Mouse (Mus musculus) thymus, adult 2 months (tissue): Measurements from ENCODE around the gene Afg1l.

ENCODE experiments used
- CTCF ChIP-seq: fragments of 200-500 bp; IDR thresholded peaks from 2 replicates; pipeline ENCODE4 v1.5.1; 2012; ENCODE audit warnings: mild to moderate bottlenecking, control low read depth, low read length, moderate library complexity, borderline replicate concordance; ENCODE audit not compliant: control insufficient read depth, poor library complexity, insufficient read depth; ENCODE audit errors: extremely low read depth
- POLR2A ChIP-seq: fragments of 200-500 bp; IDR thresholded peaks from 2 replicates; pipeline ENCODE4 v1.6.1; 2012; ENCODE audit warnings: mild to moderate bottlenecking, low read length, control low read depth, moderate library complexity; ENCODE audit not compliant: control insufficient read depth, poor library complexity, insufficient read depth; ENCODE audit errors: extremely low read depth

GRCm38 (mm10) chr10:42312557-42312956 lies 165.8 kb downstream of the Afg1l start:
- no peak for TF ChIP-seq CTCF
- TF ChIP-seq POLR2A: no peak
